Mouse (Mus musculus): Measurements from ENCODE around the gene Xpnpep2.

DNA sequence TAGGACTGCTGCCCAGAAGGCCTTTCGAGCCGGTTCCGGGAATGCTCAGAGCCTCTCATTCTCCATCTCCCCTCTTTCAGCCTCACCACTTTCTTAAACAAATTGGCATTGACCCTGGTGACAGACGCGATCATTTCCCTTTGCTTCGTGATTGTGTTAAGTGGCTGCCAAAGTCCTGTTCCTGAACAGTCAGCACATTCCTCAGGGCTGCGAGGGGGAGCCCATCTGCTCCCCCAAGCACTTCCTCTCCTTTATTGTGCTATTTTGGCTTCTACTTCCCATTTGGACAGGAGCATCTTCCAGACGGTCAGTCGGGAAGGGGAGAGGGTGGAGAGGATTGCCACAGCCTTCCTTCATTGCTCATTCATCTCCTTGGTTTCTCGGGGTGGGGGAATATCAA lies 16.4 kb upstream of the Xpnpep2 start:
- TF ChIP-seq CTCF (IDR thresholded peaks at IDR 0.05) (no peak), POLR2A (IDR thresholded peaks at IDR 0.05; ENCODE audit: insufficient read depth, low read depth, low read length) (no peak), EP300 (IDR thresholded peaks at IDR 0.05; ENCODE audit: insufficient read depth, low read depth, low read length) (0 out of 2 replicates have a peak, but pooled peaks have one; percentile 15)

All from heart, adult 2 months (tissue).